Mouse (Mus musculus): ENCODE results near the gene Itga11. TPM values are rescaled to one million over a fixed set of nuclear protein-coding genes. Genes with fewer than 3 reads are reported as not detected.

Gene Itga11
- polyA plus RNA-seq, 1 experiment = 0.47 TPM

DNA sequence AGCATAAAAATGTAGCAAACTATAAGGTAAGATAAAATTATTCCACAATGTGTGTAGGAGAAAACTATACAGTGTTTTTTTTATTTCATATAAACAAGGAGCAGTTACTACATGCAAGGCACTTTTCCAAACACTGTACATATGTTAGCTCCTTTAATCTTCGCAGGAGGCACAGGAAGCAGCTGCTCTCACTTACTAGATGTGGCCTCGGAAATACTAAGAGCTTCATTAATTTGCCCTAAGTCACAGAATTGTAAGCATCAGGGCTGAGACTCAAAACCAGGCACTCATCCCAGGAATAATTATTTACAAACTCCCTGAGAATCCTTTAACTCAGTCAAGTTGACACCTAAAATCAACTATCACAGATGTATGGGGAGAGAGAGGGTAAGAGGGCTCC lies 14.2 kb upstream of the Itga11 start:
- Histone ChIP-seq H3K27me3 (ENCODE audit: control insufficient read depth, insufficient read depth, low read length) (no peaks in the 10 kb centered on the region; the same call in 1 of the 2 replicates), H3K4me3 (ENCODE audit: control insufficient read depth, insufficient read depth, low read length) (no peak overlapping the region), H3K27ac (ENCODE audit: control insufficient read depth, insufficient read depth, low read length) (no peak overlapping the region), H3K4me1 (replicated peaks; ENCODE audit: control insufficient read depth, insufficient read depth, low read length) (no peaks in the 10 kb centered on the region), H3K36me3 (ENCODE audit: control insufficient read depth, insufficient read depth, low read length) (no peaks in the 10 kb centered on the region)
- TF ChIP-seq POLR2A (IDR thresholded peaks at IDR 0.05; ENCODE audit: control insufficient read depth, extremely low read depth, insufficient read depth, low read length, poor library complexity) = no peak
- TF ChIP-seq CTCF (IDR thresholded peaks at IDR 0.05; ENCODE audit: borderline replicate concordance, control insufficient read depth, extremely low read depth, insufficient read depth, low read length, poor library complexity) = no peak
- DNase-seq = no peak
- WGBS = 3% methylated on average over 2 of the region's 2 CpGs

DNA sequence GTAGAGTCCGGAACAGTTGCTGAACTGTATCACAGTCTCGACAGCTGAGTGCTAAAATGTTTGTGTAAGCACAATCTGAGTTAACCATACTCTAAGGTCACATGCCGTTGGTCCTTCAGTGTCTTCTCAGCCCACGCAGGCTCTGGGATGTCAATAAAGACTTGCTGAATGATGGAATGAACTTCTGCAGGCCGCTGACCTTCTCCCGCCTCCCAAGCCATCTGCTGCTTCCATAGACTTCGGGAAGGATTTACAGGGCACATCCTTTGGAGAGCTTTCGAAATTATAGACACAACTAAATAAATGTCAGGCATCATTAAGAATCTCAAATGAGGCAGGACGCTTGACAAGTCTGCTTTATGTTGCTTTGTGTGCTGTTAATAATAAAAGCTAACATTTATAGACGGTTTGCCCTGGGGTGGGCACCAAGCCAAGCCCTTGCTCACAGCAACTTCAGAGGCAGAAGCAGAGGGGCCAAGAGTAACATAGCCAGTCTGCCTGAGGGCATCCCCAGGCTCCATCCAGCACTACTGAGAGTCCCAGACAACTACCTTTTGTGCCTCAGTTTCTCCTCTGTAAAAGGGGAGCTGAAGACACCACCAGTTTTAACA lies 13.4 kb upstream of the Itga11 start:
- DNase-seq = no peak
- WGBS = 68% methylated on average over 10 of the region's 10 CpGs
- Histone ChIP-seq H3K27ac (ENCODE audit: control insufficient read depth, insufficient read depth, low read length) (no peak overlapping the region), H3K36me3 (ENCODE audit: control insufficient read depth, insufficient read depth, low read length) (no peaks in the 10 kb centered on the region), H3K27me3 (ENCODE audit: control insufficient read depth, insufficient read depth, low read length) (no peaks in the 10 kb centered on the region; the same call in 1 of the 2 replicates), H3K4me1 (replicated peaks; ENCODE audit: control insufficient read depth, insufficient read depth, low read length) (no peaks in the 10 kb centered on the region), H3K4me3 (ENCODE audit: control insufficient read depth, insufficient read depth, low read length) (no peak overlapping the region)
- no peak for TF ChIP-seq POLR2A (IDR thresholded peaks at IDR 0.05; ENCODE audit: control insufficient read depth, extremely low read depth, insufficient read depth, low read length, poor library complexity)
- no peak for TF ChIP-seq CTCF (IDR thresholded peaks at IDR 0.05; ENCODE audit: borderline replicate concordance, control insufficient read depth, extremely low read depth, insufficient read depth, low read length, poor library complexity)

DNA sequence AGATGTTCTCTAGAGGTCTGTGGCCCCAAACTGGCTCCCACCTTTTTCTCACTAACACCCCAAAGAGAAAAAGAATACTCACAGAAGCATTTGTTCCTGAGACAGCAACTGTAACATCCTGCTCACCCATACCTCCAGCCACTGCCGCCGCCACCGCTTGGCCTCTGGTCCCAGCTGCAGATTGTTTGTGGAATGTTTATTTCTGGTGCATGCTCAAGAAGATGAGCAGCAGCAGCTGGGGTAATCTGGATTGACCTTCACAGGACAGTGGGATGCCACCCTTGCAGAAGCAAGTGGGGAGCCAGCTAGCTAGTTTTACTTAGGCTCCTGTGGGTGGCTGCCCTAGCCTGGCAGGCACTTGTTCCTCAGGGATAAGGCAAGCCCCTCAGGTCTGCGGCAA lies 11.7 kb upstream of the Itga11 start:
- Histone ChIP-seq H3K4me1 (replicated peaks; ENCODE audit: control insufficient read depth, insufficient read depth, low read length) (no peaks in the 10 kb centered on the region), H3K27me3 (ENCODE audit: control insufficient read depth, insufficient read depth, low read length) (no peaks in the 10 kb centered on the region; the same call in 1 of the 2 replicates), H3K4me3 (ENCODE audit: control insufficient read depth, insufficient read depth, low read length) (no peak overlapping the region), H3K27ac (ENCODE audit: control insufficient read depth, insufficient read depth, low read length) (no peak overlapping the region), H3K36me3 (ENCODE audit: control insufficient read depth, insufficient read depth, low read length) (no peaks in the 10 kb centered on the region)
- TF ChIP-seq POLR2A (IDR thresholded peaks at IDR 0.05; ENCODE audit: control insufficient read depth, extremely low read depth, insufficient read depth, low read length, poor library complexity) (no peak), CTCF (IDR thresholded peaks at IDR 0.05; ENCODE audit: borderline replicate concordance, control insufficient read depth, extremely low read depth, insufficient read depth, low read length, poor library complexity) (no peak)
- no peak for DNase-seq
- 88% methylated on average over 4 of the region's 4 CpGs for WGBS

DNA sequence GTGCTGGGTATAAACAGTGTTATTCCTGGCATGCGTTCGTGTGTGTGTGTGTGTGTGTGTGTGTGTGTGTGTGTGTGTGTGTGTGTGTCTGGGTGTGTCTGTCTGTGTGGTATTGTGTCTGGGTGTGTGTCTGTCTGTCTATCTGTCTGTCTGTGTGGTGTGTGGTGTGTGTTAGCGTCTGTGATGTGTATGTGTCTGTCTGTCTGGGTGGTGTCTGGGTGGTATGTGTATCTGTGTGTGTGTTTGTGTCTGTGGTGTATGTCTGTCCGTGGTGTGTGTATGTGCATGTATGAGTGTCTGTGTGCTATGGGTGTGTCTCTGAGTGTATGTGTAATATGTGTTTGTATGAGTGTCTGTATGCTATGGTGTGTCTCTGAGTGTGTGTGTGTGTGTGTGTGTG lies 9.1 kb upstream of the Itga11 start:
- H3K27ac ChIP-seq (ENCODE audit: control insufficient read depth, insufficient read depth, low read length) = no peak overlapping the region
- DNase-seq = no peak
- H3K27me3 ChIP-seq (ENCODE audit: control insufficient read depth, insufficient read depth, low read length) = no peaks in the 10 kb centered on the region; the same call in 1 of the 2 replicates
- H3K36me3 ChIP-seq (ENCODE audit: control insufficient read depth, insufficient read depth, low read length) = no peaks in the 10 kb centered on the region
- TF ChIP-seq CTCF (IDR thresholded peaks at IDR 0.05; ENCODE audit: borderline replicate concordance, control insufficient read depth, extremely low read depth, insufficient read depth, low read length, poor library complexity) = no peak
- TF ChIP-seq POLR2A (IDR thresholded peaks at IDR 0.05; ENCODE audit: control insufficient read depth, extremely low read depth, insufficient read depth, low read length, poor library complexity) = no peak
- 79% methylated on average over 4 of the region's 4 CpGs for WGBS
- no peak overlapping the region for H3K4me3 ChIP-seq (ENCODE audit: control insufficient read depth, insufficient read depth, low read length)
- H3K4me1 ChIP-seq (replicated peaks; ENCODE audit: control insufficient read depth, insufficient read depth, low read length) = no peaks in the 10 kb centered on the region

DNA sequence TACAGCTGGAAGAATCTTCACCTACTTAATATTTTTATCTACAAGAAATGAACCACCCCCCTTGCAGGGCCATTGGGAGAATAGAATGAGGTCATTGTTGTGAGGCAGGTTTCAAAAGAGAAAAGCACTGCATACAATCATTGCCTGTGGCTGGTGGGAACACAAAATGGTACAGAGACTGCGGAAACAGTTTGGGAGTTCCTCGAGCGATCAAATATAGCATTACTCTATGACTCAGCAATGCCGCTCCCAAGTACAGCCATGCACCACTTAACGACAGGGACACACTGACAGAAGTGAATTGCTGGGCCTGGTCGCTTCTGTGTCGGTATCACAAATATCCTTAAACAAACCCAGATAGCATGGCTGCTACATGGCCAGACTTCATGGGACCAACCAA lies 4.4 kb upstream of the Itga11 start:
- DNase-seq = no peak
- no peaks in the 10 kb centered on the region for H3K36me3 ChIP-seq (ENCODE audit: control insufficient read depth, insufficient read depth, low read length)
- H3K4me1 ChIP-seq (replicated peaks; ENCODE audit: control insufficient read depth, insufficient read depth, low read length) = no peaks in the 10 kb centered on the region
- peaks cover 10% of the 10 kb centered on the region for H3K27me3 ChIP-seq (ENCODE audit: control insufficient read depth, insufficient read depth, low read length)
- 75% methylated on average over 7 of the region's 7 CpGs for WGBS
- TF ChIP-seq CTCF (IDR thresholded peaks at IDR 0.05; ENCODE audit: borderline replicate concordance, control insufficient read depth, extremely low read depth, insufficient read depth, low read length, poor library complexity) (no peak), POLR2A (IDR thresholded peaks at IDR 0.05; ENCODE audit: control insufficient read depth, extremely low read depth, insufficient read depth, low read length, poor library complexity) (no peak)
- H3K27ac ChIP-seq (ENCODE audit: control insufficient read depth, insufficient read depth, low read length) = no peak overlapping the region
- H3K4me3 ChIP-seq (ENCODE audit: control insufficient read depth, insufficient read depth, low read length) = no peak overlapping the region

DNA sequence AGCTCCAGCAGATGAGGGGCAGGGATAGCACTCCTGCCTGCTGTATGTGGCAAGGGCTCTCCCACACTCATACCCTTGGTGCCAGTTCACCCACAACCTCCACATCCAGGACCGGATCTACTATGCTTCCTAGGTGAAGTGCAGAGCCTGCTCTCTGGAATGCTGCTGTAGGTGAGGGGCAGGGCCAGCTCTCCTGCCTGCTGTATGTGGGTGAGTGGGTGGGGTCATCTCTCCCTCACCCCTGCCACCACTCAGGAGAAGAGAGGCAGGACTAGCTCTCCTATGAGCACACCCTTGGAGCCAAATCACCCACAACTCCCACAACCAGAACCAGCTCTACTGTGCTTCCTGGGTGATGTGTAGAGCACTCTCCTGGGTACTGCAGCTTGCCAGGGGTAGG lies 2.5 kb upstream of the Itga11 start:
- Histone ChIP-seq H3K27me3 (ENCODE audit: control insufficient read depth, insufficient read depth, low read length) (peaks cover 13% of the 10 kb centered on the region), H3K4me1 (replicated peaks; ENCODE audit: control insufficient read depth, insufficient read depth, low read length) (no peaks in the 10 kb centered on the region), H3K36me3 (ENCODE audit: control insufficient read depth, insufficient read depth, low read length) (no peaks in the 10 kb centered on the region), H3K27ac (ENCODE audit: control insufficient read depth, insufficient read depth, low read length) (no peak overlapping the region), H3K4me3 (ENCODE audit: control insufficient read depth, insufficient read depth, low read length) (no peak overlapping the region)
- DNase-seq = no peak
- WGBS = 85% methylated on average over 1 of the region's 1 CpGs
- TF ChIP-seq CTCF (IDR thresholded peaks at IDR 0.05; ENCODE audit: borderline replicate concordance, control insufficient read depth, extremely low read depth, insufficient read depth, low read length, poor library complexity) (no peak), POLR2A (IDR thresholded peaks at IDR 0.05; ENCODE audit: control insufficient read depth, extremely low read depth, insufficient read depth, low read length, poor library complexity) (no peak)

Data from thymus, adult 2 months (tissue).